Comparison of ENCODE assay signal across 10 mouse cellular contexts in genomic region chr15:80413988-80414721, GRCm38 (mm10).
DNase-seq lines count a peak whose midpoint lies in the region; ATAC-seq lines count a peak whose summit lies in the region.
"Had no signal": no experiment of that assay in that cellular context is flagged by ENCODE, and none has a peak within 500 bp of the region (broad histone marks: within the 10 kb centered on the region; RNA-seq: fewer than 3 reads in every experiment).

No protein-coding gene starts in this region.

- peak; percentile 4 to 19 for DNase-seq in heart, adult 9 months (ENCODE audit: low spot score in 2 of 2)
- DNase-seq in heart, postnatal 25 days (ENCODE audit: low spot score), result no peak
- DNase-seq in 3T3-L1 (ENCODE audit: low read depth, low spot score) (peak; percentile 20), NIH3T3 (ENCODE audit: low read depth) (peak; percentile 86)
- DNase-seq in kidney, postnatal 4 days, result peak; percentile 61 to 72

- H3K9me3 ChIP-seq in intestine, embryonic 15.5 days, result no peaks in the 10 kb centered on the region
- H3K9me3 ChIP-seq: liver, embryonic 12.5 days; stomach, embryonic 15.5 days had no signal

- H3K4me1 ChIP-seq in intestine, embryonic 15.5 days (replicated peaks), result no peaks in the 10 kb centered on the region; the same call in 1 of the 2 replicates
- H3K4me1 ChIP-seq: liver, embryonic 12.5 days; stomach, embryonic 15.5 days had no signal

- H3K27me3 ChIP-seq in intestine, embryonic 15.5 days (replicated peaks), result no peaks in the 10 kb centered on the region
- H3K27me3 ChIP-seq: stomach, embryonic 15.5 days had no signal

- no peak overlapping the region for H3K9ac ChIP-seq in intestine, embryonic 15.5 days
- H3K9ac ChIP-seq: liver, embryonic 12.5 days; stomach, embryonic 15.5 days had no signal

- ATAC-seq in erythroid progenitor cell, adult 5-6 weeks (replicated peaks; ENCODE audit: low FRiP score, poor library complexity, severe bottlenecking), result no peak
- no peak for ATAC-seq in intestine, embryonic 15.5 days
- ATAC-seq: liver, embryonic 12.5 days had no signal

- no peak overlapping the region for H3K4me3 ChIP-seq in intestine, embryonic 15.5 days (replicated peaks)
- H3K4me3 ChIP-seq: liver, embryonic 12.5 days; myocyte; stomach, embryonic 15.5 days had no signal

- intact Hi-C loops in heart, postnatal 25 days (cut with DNase I), result no loop called here

- no peak overlapping the region for H3K4me2 ChIP-seq in intestine, embryonic 15.5 days (replicated peaks)
- H3K4me2 ChIP-seq: liver, embryonic 12.5 days; stomach, embryonic 15.5 days had no signal

- H3K27ac ChIP-seq in intestine, embryonic 15.5 days, result no peak overlapping the region
- H3K27ac ChIP-seq: liver, embryonic 12.5 days; stomach, embryonic 15.5 days had no signal

- 67% methylated on average over 17 of the region's 17 CpGs for whole genome bisulfite sequencing in intestine, embryonic 15.5 days

- H3K36me3 ChIP-seq in intestine, embryonic 15.5 days, result no peaks in the 10 kb centered on the region
- H3K36me3 ChIP-seq: liver, embryonic 12.5 days; stomach, embryonic 15.5 days had no signal
